Mouse (Mus musculus) kidney, postnatal 0 days (tissue): ENCODE data around the gene Accs. TPM values are rescaled to one million over a fixed set of nuclear protein-coding genes. Genes with fewer than 3 reads are reported as not detected.
A peak's percentile ranks its signal among the peaks of the same experiment; 100 is the strongest.

ENCODE experiments used
- ATAC-seq: fragments of 200-750 bp; cut with Nextera tagmentation; replicated peaks from 2 replicates; pipeline ENCODE4 v1.8.0; 2017; ENCODE audit warnings: low read depth, moderate number of reproducible peaks, moderate TSS enrichment, moderate library complexity; ENCODE audit not compliant: low FRiP score
- DNase-seq: peaks from one replicate; pipeline ENCODE4 v3.0.0-alpha.2; 2016; ENCODE audit warnings: low spot score
- H3K27ac ChIP-seq: fragments of 300-500 bp; sonication (generic); 2 replicates; pipeline ENCODE4 v1.5.1; 2014; ENCODE audit warnings: mild to moderate bottlenecking
- H3K27me3 ChIP-seq: fragments of 300-500 bp; sonication (generic); 2 replicates; pipeline ENCODE4 v1.6.1; 2014; ENCODE audit warnings: low read length, mixed read lengths; ENCODE audit not compliant: insufficient read depth
- H3K36me3 ChIP-seq: fragments of 300-500 bp; sonication (generic); 2 replicates; pipeline ENCODE4 v1.6.1; 2014; ENCODE audit warnings: low read length, mixed read lengths; ENCODE audit not compliant: insufficient read depth
- H3K4me1 ChIP-seq: fragments of 300-500 bp; sonication (generic); replicated peaks from 2 replicates; pipeline ENCODE4 v1.6.1; 2014; ENCODE audit warnings: antibody characterized with exemption, low read length, mixed read lengths; ENCODE audit not compliant: insufficient read depth
- H3K4me2 ChIP-seq: fragments of 300-500 bp; sonication (generic); 2 replicates; pipeline ENCODE4 v1.6.1; 2014; ENCODE audit warnings: mild to moderate bottlenecking, low read length, moderate library complexity, mixed read lengths
- H3K4me3 ChIP-seq: fragments of 300-500 bp; sonication (generic); replicated peaks from 2 replicates; pipeline ENCODE4 v1.5.1; 2014; ENCODE audit warnings: low read depth, low read length
- H3K9ac ChIP-seq: fragments of 300-500 bp; sonication (generic); 2 replicates; pipeline ENCODE4 v1.6.1; 2014; ENCODE audit warnings: low read depth, low read length
- H3K9me3 ChIP-seq: fragments of 300-500 bp; sonication (generic); replicated peaks from 2 replicates; pipeline ENCODE4 v1.6.1; 2016; ENCODE audit warnings: low read length, inconsistent platforms, mixed read lengths
- CTCF ChIP-seq: IDR thresholded peaks from 2 replicates; pipeline ENCODE4 v1.5.1; 2016; ENCODE audit warnings: antibody characterized with exemption, low read depth, mild to moderate bottlenecking, moderate library complexity
- WGBS: fragments of 180-500 bp; shearing (Covaris S2); extraction: QIAGEN DNeasy Blood & Tissue Kit; methylation state at CpG from one replicate; pipeline ENCODE4 v1.1.7; 2014; 5-methylcytosine and 5-hydroxymethylcytosine counted together
- polyA plus RNA-seq: library from polyadenylated mRNA; unstranded; fragments of >200 nt; fragmentation: Nextera tagmentation; extraction: Ambion mirVana; gene quantifications from 2 replicates; pipeline ENCODE4 v1.2.1, GENCODE M21; 2015

The Accs gene
- polyA plus RNA-seq, 1 experiment from 2014 or later = 7.6 TPM

DNA sequence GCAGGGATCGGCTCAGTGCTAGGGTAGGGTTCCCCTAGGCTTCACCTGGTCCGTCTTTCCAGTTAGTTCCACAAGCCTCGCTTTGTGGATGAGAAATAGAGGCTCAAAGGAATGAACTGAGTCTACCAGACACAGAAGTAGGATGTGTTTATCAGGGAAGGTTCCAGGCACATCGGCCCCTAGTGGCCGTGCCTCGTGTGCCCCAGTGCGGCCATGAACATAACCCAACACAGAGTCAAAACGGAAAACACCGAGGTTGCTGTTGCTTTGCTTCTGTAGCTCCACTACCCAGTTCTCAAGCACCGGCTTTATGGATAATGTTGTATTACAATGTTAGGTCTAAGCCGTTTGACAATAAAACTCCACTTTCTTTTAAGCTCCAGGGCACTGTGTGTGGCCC is 18.8 kb upstream of the Accs start:
- no peak for ATAC-seq
- no peak overlapping the region for H3K4me2 ChIP-seq
- H3K9ac ChIP-seq = no peak overlapping the region
- 85% methylated on average over 11 of the region's 11 CpGs for WGBS
- no peaks in the 10 kb centered on the region for H3K27me3 ChIP-seq
- H3K4me1 ChIP-seq = no peaks in the 10 kb centered on the region
- H3K27ac ChIP-seq = no peak overlapping the region
- H3K9me3 ChIP-seq = no peaks in the 10 kb centered on the region
- DNase-seq = no peak
- no peak overlapping the region for H3K4me3 ChIP-seq
- H3K36me3 ChIP-seq = no peaks in the 10 kb centered on the region
- peak; percentile 3; the same call in 1 of the 2 replicates for TF ChIP-seq CTCF

DNA sequence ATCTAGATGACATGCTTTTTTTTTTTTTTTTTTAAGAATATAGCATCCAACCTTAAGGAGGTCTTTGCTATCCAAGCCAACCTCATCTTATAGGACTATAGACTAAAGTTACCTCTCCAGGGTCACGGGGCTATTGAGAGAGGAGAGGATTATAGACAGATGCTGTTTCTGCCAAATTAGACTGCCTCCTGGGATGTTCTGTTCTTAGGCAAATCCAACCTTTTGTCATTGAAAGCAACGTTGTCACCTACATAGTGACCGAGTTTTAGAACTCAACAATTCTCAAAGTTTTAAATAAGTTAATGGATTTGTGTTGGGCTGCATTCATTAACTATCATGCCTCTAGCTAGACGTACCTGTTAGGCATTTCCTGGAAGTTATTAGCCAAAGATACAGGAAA is 13.5 kb upstream of the Accs start:
- DNase-seq (no peak), ATAC-seq (no peak)
- Histone ChIP-seq H3K27me3 (no peaks in the 10 kb centered on the region), H3K4me3 (no peak overlapping the region), H3K4me1 (no peaks in the 10 kb centered on the region), H3K36me3 (no peaks in the 10 kb centered on the region), H3K9ac (no peak overlapping the region), H3K27ac (no peak overlapping the region), H3K9me3 (no peaks in the 10 kb centered on the region), H3K4me2 (no peak overlapping the region)
- 72% methylated on average over 4 of the region's 4 CpGs for WGBS
- no peak for TF ChIP-seq CTCF

DNA sequence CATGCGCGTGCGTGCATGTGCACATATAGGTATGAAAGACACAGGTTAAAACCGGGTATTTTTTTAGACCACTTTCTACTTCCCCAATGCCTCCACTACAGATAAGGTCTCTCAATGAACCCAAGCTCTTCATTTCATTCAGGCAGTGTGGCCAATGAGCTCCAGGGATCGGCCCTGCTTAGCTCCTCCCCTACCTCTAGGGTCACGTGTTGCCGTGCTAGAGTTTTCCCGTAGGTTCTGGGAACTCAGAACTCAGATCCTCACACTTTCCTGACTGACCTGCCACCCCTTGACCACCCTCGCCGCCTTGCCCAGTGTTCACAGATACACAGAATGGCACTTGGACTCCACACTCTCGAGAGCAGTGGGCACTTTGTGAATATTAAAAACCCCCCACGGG is 9.1 kb upstream of the Accs start:
- Histone ChIP-seq H3K27me3 (no peaks in the 10 kb centered on the region), H3K9me3 (no peaks in the 10 kb centered on the region), H3K4me3 (no peak overlapping the region), H3K9ac (no peak overlapping the region), H3K27ac (no peak overlapping the region), H3K4me1 (no peaks in the 10 kb centered on the region), H3K36me3 (no peaks in the 10 kb centered on the region), H3K4me2 (no peak overlapping the region)
- ATAC-seq (no peak), DNase-seq (no peak)
- no peak for TF ChIP-seq CTCF
- 69% methylated on average over 12 of the region's 12 CpGs for WGBS

DNA sequence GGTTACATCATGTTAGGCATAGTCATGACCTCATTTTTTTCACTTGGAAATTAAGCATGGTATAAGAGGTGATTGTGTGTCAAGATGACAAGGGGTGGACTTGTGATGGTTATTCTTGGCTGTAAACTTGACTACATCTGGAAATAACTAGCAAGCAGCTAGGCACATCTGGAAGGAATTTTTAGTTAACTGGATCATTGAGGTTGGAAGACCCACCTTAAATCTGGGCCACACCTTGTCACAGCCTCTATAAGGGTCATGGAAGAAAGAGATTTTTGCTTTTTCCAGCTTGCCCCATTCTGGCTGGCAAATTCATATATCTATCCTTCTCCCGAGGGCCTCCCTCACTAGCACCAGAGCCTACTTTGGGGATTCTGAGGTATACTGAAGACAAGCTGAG is 1.6 kb upstream of the Accs start:
- Histone ChIP-seq H3K27me3 (no peaks in the 10 kb centered on the region), H3K4me2 (no peak overlapping the region), H3K4me3 (no peak overlapping the region), H3K27ac (no peak overlapping the region), H3K9me3 (no peaks in the 10 kb centered on the region), H3K9ac (no peak overlapping the region), H3K4me1 (peaks cover 8% of the 10 kb centered on the region; the same call in 1 of the 2 replicates), H3K36me3 (peaks cover 13% of the 10 kb centered on the region; the same call in 1 of the 2 replicates)
- DNase-seq (no peak), ATAC-seq (no peak)
- no peak for TF ChIP-seq CTCF
- 85% methylated on average over 1 of the region's 1 CpGs for WGBS

DNA sequence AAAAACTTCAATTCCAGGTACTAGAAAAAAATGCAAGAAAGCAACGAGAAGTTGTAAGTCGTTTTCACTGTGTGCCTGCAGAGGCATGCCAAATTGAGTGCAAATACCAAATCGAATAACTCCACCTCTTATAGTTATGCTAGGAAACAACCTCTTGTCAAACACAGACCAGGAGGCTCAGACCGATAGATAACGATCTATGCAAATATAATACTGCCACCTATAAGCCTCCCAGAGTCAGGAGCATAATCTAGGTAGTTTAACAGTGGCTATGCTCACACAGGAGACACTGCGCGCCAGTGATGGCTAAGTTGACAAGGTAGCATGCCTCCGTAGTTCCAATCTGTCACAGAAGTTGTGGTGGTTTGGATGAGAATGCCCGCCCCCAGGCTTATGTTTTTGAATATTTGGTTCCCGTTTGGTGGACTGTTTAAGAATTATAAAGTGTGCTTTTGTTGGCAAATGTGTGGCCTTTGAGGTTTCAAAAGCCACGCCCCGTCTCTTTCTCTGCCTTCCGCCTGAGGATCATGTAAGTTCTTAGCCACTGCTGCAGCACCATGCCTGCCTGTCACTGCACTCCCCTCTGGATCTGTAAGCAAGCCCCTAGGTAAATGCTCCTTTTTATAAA is 688 bp upstream of the Accs start:
- no peak for TF ChIP-seq CTCF
- ATAC-seq = no peak
- Histone ChIP-seq H3K4me3 (peak overlapping the region; percentile 62; the same call in 1 of the 2 replicates), H3K27me3 (no peaks in the 10 kb centered on the region), H3K4me1 (peaks cover 8% of the 10 kb centered on the region; the same call in 1 of the 2 replicates), H3K27ac (no peak overlapping the region), H3K9ac (no peak overlapping the region), H3K36me3 (peaks cover 17% of the 10 kb centered on the region; the same call in 1 of the 2 replicates), H3K4me2 (peak overlapping the region; percentile 69), H3K9me3 (no peaks in the 10 kb centered on the region)
- WGBS = 46% methylated on average over 13 of the region's 13 CpGs
- DNase-seq = no peak

DNA sequence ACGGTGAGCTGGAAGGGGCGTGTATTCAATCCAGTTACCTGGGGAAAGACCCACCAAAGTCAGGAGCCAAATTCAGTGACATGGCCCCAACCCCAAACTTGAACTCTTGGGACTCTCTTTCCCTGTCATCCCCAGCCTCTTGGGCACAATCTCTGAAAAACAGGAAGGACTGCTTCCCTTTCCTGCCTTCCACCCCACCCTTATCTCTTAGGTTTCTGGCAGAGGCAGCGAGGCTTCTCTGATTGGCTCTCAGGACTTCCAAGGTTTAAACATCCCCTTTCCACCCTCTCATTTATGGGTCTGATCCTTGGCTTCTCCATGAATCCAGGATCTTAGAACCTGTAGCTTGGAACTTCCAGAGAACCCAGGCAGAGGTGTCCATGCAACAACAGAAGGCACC is 8.4 kb downstream of the Accs start:
- Histone ChIP-seq H3K9ac (no peak overlapping the region), H3K4me3 (no peak overlapping the region), H3K4me1 (no peaks in the 10 kb centered on the region), H3K36me3 (0 out of 2 replicates have a peak, but pooled peaks cover 14% of the 10 kb centered on the region), H3K27ac (no peak overlapping the region), H3K4me2 (no peak overlapping the region), H3K27me3 (no peaks in the 10 kb centered on the region), H3K9me3 (no peaks in the 10 kb centered on the region)
- ATAC-seq (no peak), DNase-seq (no peak)
- 94% methylated on average over 3 of the region's 3 CpGs for WGBS
- TF ChIP-seq CTCF = no peak

DNA sequence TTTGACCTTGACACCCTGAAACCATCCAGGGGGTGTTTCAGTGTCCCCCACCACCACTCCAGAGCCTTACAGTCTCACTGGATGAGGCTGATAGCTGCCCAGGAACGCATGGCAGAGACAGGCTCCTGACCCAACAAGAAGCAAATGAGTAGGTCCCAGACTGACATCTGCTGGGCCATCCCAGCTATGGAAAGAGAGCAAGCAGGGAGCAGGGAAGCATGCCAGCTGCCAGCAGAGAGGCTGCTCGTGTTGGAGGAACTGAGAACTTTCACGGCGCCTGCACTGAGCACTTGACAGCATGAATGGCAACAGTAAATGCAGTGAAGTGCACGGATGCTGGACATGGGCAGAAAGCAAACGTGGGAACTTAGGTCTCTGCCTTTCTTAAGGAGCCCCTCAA is 9.6 kb downstream of the Accs start:
- Histone ChIP-seq H3K36me3 (0 out of 2 replicates have a peak, but pooled peaks cover 12% of the 10 kb centered on the region), H3K4me3 (no peak overlapping the region), H3K9me3 (no peaks in the 10 kb centered on the region), H3K4me2 (no peak overlapping the region), H3K27ac (no peak overlapping the region), H3K9ac (no peak overlapping the region), H3K4me1 (no peaks in the 10 kb centered on the region), H3K27me3 (no peaks in the 10 kb centered on the region)
- DNase-seq = no peak
- no peak for TF ChIP-seq CTCF
- WGBS = 83% methylated on average over 6 of the region's 6 CpGs
- no peak for ATAC-seq
